Mouse (Mus musculus) kidney, adult 2 months (tissue): ENCODE results near the gene Pigyl. TPM values are rescaled to one million over a fixed set of nuclear protein-coding genes. Genes with fewer than 3 reads are reported as not detected.

Source experiments
- DNase-seq: peaks from one replicate; pipeline ENCODE4 v3.0.0; 2021
- H3K27ac ChIP-seq: fragments of 200-500 bp; 2 replicates; pipeline ENCODE4 v1.5.1; 2012; ENCODE audit warnings: low read depth, low read length, control low read depth, inconsistent platforms; ENCODE audit not compliant: insufficient read depth
- H3K27me3 ChIP-seq: fragments of 200-500 bp; replicated peaks from 2 replicates; pipeline ENCODE4 v1.6.1; 2012; ENCODE audit warnings: mild to moderate bottlenecking, moderate library complexity, low read length, inconsistent platforms; ENCODE audit not compliant: control insufficient read depth, insufficient read depth
- H3K36me3 ChIP-seq: fragments of 200-500 bp; 2 replicates; pipeline ENCODE4 v1.6.1; 2012; ENCODE audit warnings: mild to moderate bottlenecking, moderate library complexity, low read length, inconsistent platforms; ENCODE audit not compliant: control insufficient read depth, insufficient read depth
- H3K4me1 ChIP-seq: fragments of 200-500 bp; 2 replicates; pipeline ENCODE4 v1.6.1; 2011; ENCODE audit warnings: low read length; ENCODE audit not compliant: control insufficient read depth, insufficient read depth
- H3K4me3 ChIP-seq: fragments of 200-500 bp; 2 replicates; pipeline ENCODE4 v1.5.1; 2011; ENCODE audit warnings: mild to moderate bottlenecking, low read depth, low read length, control low read depth; ENCODE audit not compliant: insufficient read depth
- CTCF ChIP-seq: fragments of 200-500 bp; conservative IDR thresholded peaks from 2 replicates; pipeline ENCODE4 v1.5.1; 2011; ENCODE audit warnings: low read depth, mild to moderate bottlenecking, control low read depth, low read length, moderate library complexity, mixed read lengths; ENCODE audit not compliant: insufficient read depth, insufficient read length
- POLR2A ChIP-seq: fragments of 200-500 bp; IDR thresholded peaks from one replicate; pipeline ENCODE4 v1.6.1; 2011; ENCODE audit warnings: low read depth, low read length, control low read depth
- WGBS: fragments of 180-500 bp; shearing (Covaris S2); methylation state at CpG from one replicate; pipeline ENCODE4 v1.1.7; 2018; 5-methylcytosine and 5-hydroxymethylcytosine counted together
- polyA plus RNA-seq: library from polyadenylated mRNA; depleted of rRNA; stranded (reverse); fragments of >200 nt; gene quantifications from 2 replicates; pipeline ENCODE4 v1.2.3, GENCODE M21; 2012

Pigyl gene
- polyA plus RNA-seq, 1 experiment, result 71.4 TPM

DNA sequence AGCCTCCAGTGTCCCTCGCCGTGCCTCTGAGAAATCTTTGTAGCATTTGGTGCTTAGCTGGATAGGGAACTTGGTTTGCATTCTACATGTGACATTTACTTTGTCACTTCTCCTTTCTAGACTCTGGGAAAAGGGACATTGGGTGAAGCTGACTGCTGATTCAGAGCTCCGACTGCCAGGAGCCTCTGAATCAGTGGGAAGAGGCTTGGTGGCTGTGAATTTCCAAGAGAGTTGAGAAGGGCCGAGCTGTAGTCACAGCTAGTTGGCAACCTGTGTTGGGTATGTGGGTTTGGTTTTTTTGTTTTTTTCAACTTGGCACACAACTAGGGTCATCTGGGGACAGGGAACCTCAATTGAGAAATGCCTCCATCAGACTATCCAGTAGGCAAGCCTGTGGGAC, 37.1 kb upstream of the Pigyl start:
- H3K27ac ChIP-seq, result no peak overlapping the region
- WGBS, result 88% methylated on average over 4 of the region's 4 CpGs
- H3K4me3 ChIP-seq, result no peak overlapping the region
- no peaks in the 10 kb centered on the region for H3K4me1 ChIP-seq
- H3K27me3 ChIP-seq, result no peaks in the 10 kb centered on the region
- H3K36me3 ChIP-seq, result no peaks in the 10 kb centered on the region
- TF ChIP-seq POLR2A, result no peak
- peak; percentile 5 for DNase-seq

DNA sequence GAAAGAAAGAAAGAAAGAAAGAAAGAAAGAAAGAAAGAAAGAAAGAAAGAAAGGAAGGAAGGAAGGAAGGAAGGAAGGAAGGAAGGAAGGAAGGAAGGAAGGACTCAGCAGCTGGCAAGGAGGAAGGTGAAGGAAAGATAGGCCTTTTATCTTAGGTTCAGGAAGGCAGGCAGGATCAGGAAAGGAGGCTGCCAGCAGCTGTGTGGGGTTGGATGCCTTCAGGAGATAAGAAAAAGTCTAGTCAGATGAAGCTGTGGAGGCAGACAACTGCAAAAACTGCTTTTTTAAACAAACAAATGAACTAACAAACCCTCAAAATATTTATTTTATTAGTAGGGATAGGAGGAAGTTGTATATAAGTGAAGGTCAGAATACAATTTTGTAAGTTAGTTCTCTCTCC, 35.1 kb upstream of the Pigyl start:
- H3K4me1 ChIP-seq, result no peaks in the 10 kb centered on the region
- H3K4me3 ChIP-seq, result no peak overlapping the region
- DNase-seq, result no peak
- no peaks in the 10 kb centered on the region for H3K36me3 ChIP-seq
- TF ChIP-seq CTCF (no peak), POLR2A (no peak)
- no peak overlapping the region for H3K27ac ChIP-seq
- no peaks in the 10 kb centered on the region for H3K27me3 ChIP-seq

DNA sequence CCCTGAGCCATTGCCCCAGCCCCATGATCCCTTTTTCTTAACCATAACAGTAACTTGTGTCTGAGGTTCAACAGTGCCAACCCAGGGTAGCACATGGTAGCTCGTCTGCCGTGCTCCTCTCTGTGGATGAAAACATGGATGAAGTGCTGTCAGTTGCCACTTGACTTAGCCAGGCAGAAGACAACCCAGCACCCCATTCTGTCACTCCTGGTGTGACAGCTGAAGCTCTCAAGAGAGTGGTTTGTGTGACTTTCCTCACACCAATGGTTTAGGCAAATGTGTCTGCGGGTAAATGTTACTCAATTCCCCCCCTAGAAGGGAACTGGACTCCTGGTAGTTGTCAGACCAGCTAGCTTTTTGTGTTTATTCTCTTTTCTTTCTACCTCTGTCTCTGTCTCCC, 34.6 kb upstream of the Pigyl start:
- WGBS, result 86% methylated on average over 3 of the region's 3 CpGs
- no peaks in the 10 kb centered on the region for H3K36me3 ChIP-seq
- no peaks in the 10 kb centered on the region for H3K27me3 ChIP-seq
- H3K27ac ChIP-seq, result no peak overlapping the region
- no peak overlapping the region for H3K4me3 ChIP-seq
- TF ChIP-seq POLR2A (no peak), CTCF (no peak)
- no peak for DNase-seq
- H3K4me1 ChIP-seq, result no peaks in the 10 kb centered on the region

DNA sequence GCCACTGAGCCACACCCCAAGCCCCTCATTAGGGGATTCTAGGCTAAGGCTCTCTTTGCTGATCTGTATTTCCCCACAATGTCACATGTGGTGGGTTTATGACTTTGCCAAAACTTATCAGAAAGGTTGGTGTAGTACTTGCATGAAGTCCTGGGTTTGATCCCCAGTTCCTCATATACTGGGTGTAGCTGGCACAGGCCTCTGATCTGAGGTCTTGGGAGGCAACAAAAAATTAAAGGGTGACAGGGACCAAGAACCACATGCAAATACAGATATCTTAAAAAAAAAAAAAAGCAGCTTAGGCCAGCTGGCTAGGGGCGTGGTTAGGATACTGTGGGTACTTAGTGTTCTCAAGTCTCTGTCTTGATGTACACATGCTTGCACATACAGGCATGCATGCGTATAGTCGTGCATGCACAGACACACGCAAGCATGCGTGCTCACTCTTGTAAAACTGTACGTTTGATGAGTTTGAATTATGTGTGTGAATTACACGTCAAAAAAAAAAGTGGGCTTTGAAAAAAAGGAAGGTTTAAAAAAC, 33.5 kb upstream of the Pigyl start:
- no peak overlapping the region for H3K27ac ChIP-seq
- H3K4me1 ChIP-seq, result no peaks in the 10 kb centered on the region
- H3K36me3 ChIP-seq, result no peaks in the 10 kb centered on the region
- no peak for DNase-seq
- TF ChIP-seq CTCF, result no peak
- no peak for TF ChIP-seq POLR2A
- H3K4me3 ChIP-seq, result no peak overlapping the region
- 82% methylated on average over 7 of the region's 7 CpGs for WGBS
- H3K27me3 ChIP-seq, result no peaks in the 10 kb centered on the region

DNA sequence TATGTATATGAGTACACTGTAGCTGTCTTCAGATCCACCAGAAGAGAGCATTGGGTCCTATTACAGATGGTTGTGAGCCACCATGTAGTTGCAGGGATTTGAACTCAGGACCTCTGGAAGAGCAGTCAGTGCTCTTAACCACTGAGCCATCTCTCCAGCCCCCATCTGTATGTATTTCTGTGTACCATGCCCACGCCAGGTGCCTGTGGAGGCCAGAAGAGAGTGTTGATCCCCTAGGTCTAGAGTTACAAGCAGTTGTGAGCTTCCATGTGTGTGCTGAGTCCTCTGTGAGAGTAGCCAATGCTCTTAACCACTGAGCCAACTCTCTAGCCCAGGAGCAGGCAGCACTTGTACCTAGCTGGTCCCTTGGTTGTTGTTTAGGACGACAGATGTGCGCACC, 32.5 kb upstream of the Pigyl start:
- H3K36me3 ChIP-seq, result no peaks in the 10 kb centered on the region
- no peaks in the 10 kb centered on the region for H3K27me3 ChIP-seq
- H3K4me3 ChIP-seq, result no peak overlapping the region
- TF ChIP-seq CTCF, result no peak
- TF ChIP-seq POLR2A, result no peak
- DNase-seq, result no peak
- WGBS, result 87% methylated on average over 3 of the region's 3 CpGs
- H3K27ac ChIP-seq, result no peak overlapping the region
- no peaks in the 10 kb centered on the region for H3K4me1 ChIP-seq

DNA sequence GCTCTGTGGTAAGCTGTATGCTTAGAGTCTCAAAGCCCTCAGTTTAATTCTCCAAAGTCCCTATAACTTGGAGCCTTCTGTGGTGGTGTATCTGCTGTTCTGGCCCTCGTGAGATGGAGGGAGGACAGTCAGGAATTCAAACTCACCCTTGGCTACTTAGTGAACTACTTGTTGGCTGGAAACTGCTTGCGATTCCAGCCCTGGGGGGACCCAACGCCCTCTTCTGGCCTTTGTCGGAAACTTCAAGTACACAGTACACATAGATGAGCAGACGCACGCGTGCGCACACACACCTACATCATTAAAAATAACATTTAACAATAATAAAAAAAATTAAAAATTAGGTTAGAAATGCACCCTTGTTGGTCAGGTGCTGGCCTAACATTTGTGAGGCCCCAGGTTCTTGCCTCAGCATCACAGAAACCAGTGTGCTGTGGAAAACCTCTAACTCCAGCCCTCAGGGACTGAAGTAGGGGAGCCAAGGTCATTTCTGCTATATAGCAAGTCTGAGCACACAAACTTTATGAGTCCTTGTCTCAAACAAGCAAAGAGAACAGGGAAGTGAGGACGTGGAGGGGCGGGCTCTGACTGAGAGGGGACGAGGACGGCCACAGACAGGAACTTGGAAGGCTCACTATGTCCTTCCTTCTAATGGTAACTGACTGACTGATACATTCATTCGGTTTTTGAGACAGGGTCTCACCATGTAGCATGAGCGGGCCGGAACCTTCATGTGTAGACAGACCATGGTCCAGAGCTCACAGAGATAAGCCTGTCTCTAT, 31.2 kb upstream of the Pigyl start:
- DNase-seq, result no peak
- H3K4me3 ChIP-seq, result no peak overlapping the region
- no peaks in the 10 kb centered on the region for H3K27me3 ChIP-seq
- TF ChIP-seq CTCF (no peak), POLR2A (no peak)
- no peaks in the 10 kb centered on the region for H3K36me3 ChIP-seq
- WGBS, result 89% methylated on average over 15 of the region's 15 CpGs
- no peaks in the 10 kb centered on the region for H3K4me1 ChIP-seq
- H3K27ac ChIP-seq, result no peak overlapping the region

DNA sequence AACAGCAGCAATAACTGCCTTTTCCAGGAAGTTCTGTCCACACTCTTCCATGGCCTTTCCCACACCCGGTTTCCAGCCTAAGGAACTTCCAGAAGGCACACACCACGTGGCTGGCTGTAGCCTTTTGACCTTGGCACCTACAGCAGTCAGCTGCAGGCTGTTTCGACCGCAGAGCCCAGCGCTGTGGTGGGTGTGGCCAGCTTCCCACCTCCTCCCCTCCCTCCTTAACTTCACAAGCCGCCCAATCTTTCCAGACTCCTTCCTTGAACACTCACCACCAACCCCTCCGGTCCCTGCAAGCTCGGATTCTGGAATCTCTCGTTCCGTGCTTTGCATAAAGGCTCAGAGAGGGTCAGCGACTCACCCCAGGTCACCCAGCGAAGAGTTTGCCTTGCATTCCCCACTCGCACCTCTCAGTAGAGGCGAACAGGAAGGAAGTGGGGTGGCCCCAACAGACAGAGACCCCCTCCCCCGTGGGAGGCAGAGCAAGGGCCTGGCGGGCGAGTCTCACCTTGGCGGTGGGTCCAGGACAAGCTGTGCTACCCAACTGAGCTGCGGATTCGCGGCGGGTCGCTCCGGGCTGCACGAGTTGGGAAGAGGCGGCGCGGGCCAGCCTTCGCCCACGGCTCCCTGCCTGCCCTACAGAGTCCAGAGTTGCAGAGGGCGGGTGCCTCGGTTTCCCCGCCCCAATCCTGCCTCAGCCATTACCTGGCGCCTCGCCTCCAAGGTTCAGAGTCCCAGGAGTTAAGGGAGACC, 25.2 kb upstream of the Pigyl start:
- WGBS, result 5% methylated on average over 35 of the region's 35 CpGs
- H3K36me3 ChIP-seq, result no peaks in the 10 kb centered on the region
- peaks cover 6% of the 10 kb centered on the region; the same call in 1 of the 2 replicates for H3K4me1 ChIP-seq
- DNase-seq, result peak; percentile 82
- H3K4me3 ChIP-seq, result peak overlapping the region; percentile 47
- peak overlapping the region; percentile 7; the same call in 1 of the 2 replicates for H3K27ac ChIP-seq
- no peaks in the 10 kb centered on the region for H3K27me3 ChIP-seq
- TF ChIP-seq CTCF (no peak), POLR2A (no peak)
